In genomic region chr5:124078794-124079416, GRCm38 (mm10) we compare ENCODE assay signal across 8 mouse cellular contexts. TPM values are rescaled to one million over a fixed set of nuclear protein-coding genes. Genes with fewer than 3 reads are reported as not detected.
DNase-seq lines count a peak whose midpoint lies in the region; ATAC-seq and TF ChIP-seq lines count a peak whose summit lies in the region.

No protein-coding gene starts in this region.

- TF ChIP-seq POLR2A in thymus, adult 2 months (IDR thresholded peaks at IDR 0.05; ENCODE audit: control insufficient read depth, extremely low read depth, insufficient read depth, low read length, poor library complexity) = peak; percentile 60; the same call in 1 of the 2 replicates

- no peak overlapping the region for H3K4me2 ChIP-seq in liver, postnatal 0 days (ENCODE audit: low read depth, low read length)
- H3K4me2 ChIP-seq in embryonic facial prominence, embryonic 14.5 days (ENCODE audit: low read depth, low read length) = no peak overlapping the region
- H3K4me2 ChIP-seq in midbrain, embryonic 11.5 days = no peak overlapping the region

- 74% methylated on average over 9 of the region's 9 CpGs for WGBS in liver, postnatal 0 days (ENCODE audit: insufficient replicate concordance)
- WGBS in embryonic facial prominence, embryonic 14.5 days = 54% methylated on average over 9 of the region's 9 CpGs
- 63% methylated on average over 9 of the region's 9 CpGs for WGBS in midbrain, embryonic 11.5 days
- 31% methylated on average over 9 of the region's 9 CpGs for WGBS in thymus, adult 2 months

- no peaks in the 10 kb centered on the region for H3K36me3 ChIP-seq in liver, postnatal 0 days (replicated peaks; ENCODE audit: insufficient read depth, low read length)
- no peaks in the 10 kb centered on the region for H3K36me3 ChIP-seq in embryonic facial prominence, embryonic 14.5 days (ENCODE audit: control insufficient read depth, insufficient read depth, low read length)
- no peaks in the 10 kb centered on the region for H3K36me3 ChIP-seq in midbrain, embryonic 11.5 days (ENCODE audit: control insufficient read depth, insufficient read depth, low read length)
- H3K36me3 ChIP-seq in thymus, adult 2 months (ENCODE audit: control insufficient read depth, insufficient read depth, low read length) = no peaks in the 10 kb centered on the region

- no peaks in the 10 kb centered on the region for H3K9me3 ChIP-seq in liver, postnatal 0 days (ENCODE audit: low read length)
- H3K9me3 ChIP-seq in embryonic facial prominence, embryonic 14.5 days (ENCODE audit: control insufficient read depth, low read length) = no peaks in the 10 kb centered on the region
- no peaks in the 10 kb centered on the region for H3K9me3 ChIP-seq in midbrain, embryonic 11.5 days (ENCODE audit: control insufficient read depth, low read length)

- peak overlapping the region; percentile 16; the same call in 1 of the 2 replicates for H3K27ac ChIP-seq in liver, postnatal 0 days (ENCODE audit: low read depth)
- peak overlapping the region; percentile 65; the same call in 1 of the 2 replicates for H3K27ac ChIP-seq in embryonic facial prominence, embryonic 14.5 days (replicated peaks; ENCODE audit: low read depth, low read length)
- H3K27ac ChIP-seq in midbrain, embryonic 11.5 days (ENCODE audit: low read depth, low read length) = no peak overlapping the region
- H3K27ac ChIP-seq in thymus, adult 2 months (ENCODE audit: control insufficient read depth, insufficient read depth, low read length) = peak overlapping the region; percentile 99

- no peak overlapping the region for H3K9ac ChIP-seq in liver, postnatal 0 days (replicated peaks)
- H3K9ac ChIP-seq in embryonic facial prominence, embryonic 14.5 days (ENCODE audit: low read depth, low read length) = no peak overlapping the region
- no peak overlapping the region for H3K9ac ChIP-seq in midbrain, embryonic 11.5 days (ENCODE audit: low read length)

- H3K4me3 ChIP-seq in liver, postnatal 0 days (ENCODE audit: low read depth, low read length) = no peak overlapping the region
- H3K4me3 ChIP-seq in embryonic facial prominence, embryonic 14.5 days (ENCODE audit: low read depth, low read length) = no peak overlapping the region
- no peak overlapping the region for H3K4me3 ChIP-seq in midbrain, embryonic 11.5 days (ENCODE audit: low read depth, low read length)
- peak overlapping the region; percentile 42 for H3K4me3 ChIP-seq in thymus, adult 2 months (ENCODE audit: control insufficient read depth, insufficient read depth, low read length)

- H3K27me3 ChIP-seq in liver, postnatal 0 days (ENCODE audit: insufficient read depth, low read length) = no peaks in the 10 kb centered on the region
- H3K27me3 ChIP-seq in embryonic facial prominence, embryonic 14.5 days (replicated peaks; ENCODE audit: control insufficient read depth, insufficient read depth, low read length) = no peaks in the 10 kb centered on the region
- no peaks in the 10 kb centered on the region for H3K27me3 ChIP-seq in midbrain, embryonic 11.5 days (ENCODE audit: control insufficient read depth, insufficient read depth, low read length)
- H3K27me3 ChIP-seq in thymus, adult 2 months (ENCODE audit: control insufficient read depth, insufficient read depth, low read length) = no peaks in the 10 kb centered on the region

- TF ChIP-seq EP300 in liver, postnatal 0 days (IDR thresholded peaks at IDR 0.05; ENCODE audit: low read depth) = no peak

- no peak for TF ChIP-seq CTCF in liver, postnatal 0 days (IDR thresholded peaks at IDR 0.05; ENCODE audit: low read depth)
- no peak for TF ChIP-seq CTCF in thymus, adult 2 months (IDR thresholded peaks at IDR 0.05; ENCODE audit: borderline replicate concordance, control insufficient read depth, extremely low read depth, insufficient read depth, low read length, poor library complexity)

- no peak for ATAC-seq in liver, postnatal 0 days
- ATAC-seq in embryonic facial prominence, embryonic 14.5 days (ENCODE audit: low read depth) = peak; percentile 62; the same call in 1 of the 2 replicates
- peak; percentile 9 for ATAC-seq in inflammation-experienced regulatory T-cells, adult 6 months
- ATAC-seq in midbrain, embryonic 11.5 days (ENCODE audit: low FRiP score) = 0 out of 2 replicates have a peak, but pooled peaks have one; percentile 44

- no peak for DNase-seq in liver, postnatal 0 days
- no peak for DNase-seq in liver
- DNase-seq in embryonic facial prominence, embryonic 14.5 days (ENCODE audit: low spot score) = peak; percentile 84
- DNase-seq in midbrain, embryonic 11.5 days (ENCODE audit: low spot score, missing footprints) = peak; percentile 71
- peak; percentile 62 for DNase-seq in thymus, adult 2 months
- DNase-seq in embryo, embryonic 10.5 days (ENCODE audit: low spot score) = no peak
- DNase-seq in ovary, postnatal 10 days (ENCODE audit: low spot score) = no peak

- peaks cover 25% of the 10 kb centered on the region for H3K4me1 ChIP-seq in liver, postnatal 0 days (ENCODE audit: insufficient read depth)
- H3K4me1 ChIP-seq in embryonic facial prominence, embryonic 14.5 days (ENCODE audit: control insufficient read depth, insufficient read depth, low read length) = peaks cover 5% of the 10 kb centered on the region; the same call in 1 of the 2 replicates
- H3K4me1 ChIP-seq in midbrain, embryonic 11.5 days (ENCODE audit: control insufficient read depth, insufficient read depth, low read length) = peaks cover 4% of the 10 kb centered on the region; the same call in 1 of the 2 replicates
- peaks cover 94% of the 10 kb centered on the region for H3K4me1 ChIP-seq in thymus, adult 2 months (replicated peaks; ENCODE audit: control insufficient read depth, insufficient read depth, low read length)

RNA-seq across cellular contexts. Expression of gene Abcb9, which starts 16.7 kb away (rescaled TPM):
- 3.7 and 3.8 TPM in 2 replicates for polyA plus RNA-seq in liver, postnatal 0 days (2015; fragmentation: Nextera tagmentation; extraction: Ambion mirVana)
- polyA plus RNA-seq in embryonic facial prominence, embryonic 14.5 days (2014; fragmentation: Nextera tagmentation; extraction: Ambion mirVana) = 2.1 and 2.3 TPM in 2 replicates
- polyA plus RNA-seq in inflammation-experienced regulatory T-cells, adult 6 months (2017; shearing (Covaris generic)) = 10 to 100 TPM; 13.2 to 23.3 (median 16.7) TPM
- 0.62 and 0.71 TPM in 2 replicates for polyA plus RNA-seq in midbrain, embryonic 11.5 days (2014; fragmentation: Nextera tagmentation; extraction: Ambion mirVana)
- 48.2 and 54.0 TPM in 2 replicates for polyA plus RNA-seq in thymus, adult 2 months (2012; rRNA removed)

RNA-seq across cellular contexts. Expression of gene Ogfod2, which starts 33.2 kb away (rescaled TPM):
- polyA plus RNA-seq in liver, postnatal 0 days (2015; fragmentation: Nextera tagmentation; extraction: Ambion mirVana) = 14.9 and 16.8 TPM in 2 replicates
- polyA plus RNA-seq in embryonic facial prominence, embryonic 14.5 days (2014; fragmentation: Nextera tagmentation; extraction: Ambion mirVana) = 14.3 and 16.1 TPM in 2 replicates
- polyA plus RNA-seq in inflammation-experienced regulatory T-cells, adult 6 months (2017; shearing (Covaris generic)) = 10 to 100 TPM; 16.0 to 23.0 (median 22.9) TPM
- 10.4 and 11.4 TPM in 2 replicates for polyA plus RNA-seq in midbrain, embryonic 11.5 days (2014; fragmentation: Nextera tagmentation; extraction: Ambion mirVana)
- 87.7 and 88.9 TPM in 2 replicates for polyA plus RNA-seq in thymus, adult 2 months (2012; rRNA removed)

RNA-seq across cellular contexts. Expression of gene Arl6ip4, which starts 37.0 kb away (rescaled TPM):
- polyA plus RNA-seq in liver, postnatal 0 days (2015; fragmentation: Nextera tagmentation; extraction: Ambion mirVana) = 53.9 and 54.3 TPM in 2 replicates
- polyA plus RNA-seq in embryonic facial prominence, embryonic 14.5 days (2014; fragmentation: Nextera tagmentation; extraction: Ambion mirVana) = 76.5 and 77.5 TPM in 2 replicates
- polyA plus RNA-seq in inflammation-experienced regulatory T-cells, adult 6 months (2017; shearing (Covaris generic)) = 10 to 100 TPM; 55.1 to 59.0 (median 56.1) TPM
- 89.3 and 95.5 TPM in 2 replicates for polyA plus RNA-seq in midbrain, embryonic 11.5 days (2014; fragmentation: Nextera tagmentation; extraction: Ambion mirVana)
- polyA plus RNA-seq in thymus, adult 2 months (2012; rRNA removed) = 50.8 and 53.5 TPM in 2 replicates

RNA-seq across cellular contexts. Expression of gene Vps37b, which starts 46.8 kb away (rescaled TPM):
- polyA plus RNA-seq in liver, postnatal 0 days (2015; fragmentation: Nextera tagmentation; extraction: Ambion mirVana) = 16.4 and 17.6 TPM in 2 replicates
- 30.4 and 31.7 TPM in 2 replicates for polyA plus RNA-seq in embryonic facial prominence, embryonic 14.5 days (2014; fragmentation: Nextera tagmentation; extraction: Ambion mirVana)
- 10 to 100 TPM; 18.4 to 21.9 (median 18.7) TPM for polyA plus RNA-seq in inflammation-experienced regulatory T-cells, adult 6 months (2017; shearing (Covaris generic))
- polyA plus RNA-seq in midbrain, embryonic 11.5 days (2014; fragmentation: Nextera tagmentation; extraction: Ambion mirVana) = 45.5 and 50.7 TPM in 2 replicates
- 111 and 119 TPM in 2 replicates for polyA plus RNA-seq in thymus, adult 2 months (2012; rRNA removed)

Comparison
In these comparisons a context has a peak if more than half of its experiments do, and no peak if none do; other contexts are left out.
1. DNase-seq: peak in embryonic facial prominence, embryonic 14.5 days (single experiment), midbrain, embryonic 11.5 days (single experiment) and thymus, adult 2 months (single experiment); none in liver, postnatal 0 days (single experiment), liver (single experiment), embryo, embryonic 10.5 days (single experiment) and ovary, postnatal 10 days (single experiment).